ENCODE assay signal across 28 mouse cellular contexts in genomic region chr10:10710837-10711236, GRCm38 (mm10). TPM values are rescaled to one million over a fixed set of nuclear protein-coding genes. Genes with fewer than 3 reads are reported as not detected.
DNase-seq lines count a peak whose midpoint lies in the region; ATAC-seq lines count a peak whose summit lies in the region.
"Had no signal": no experiment of that assay in that cellular context is flagged by ENCODE, and none has a peak within 500 bp of the region (broad histone marks: within the 10 kb centered on the region; RNA-seq: fewer than 3 reads in every experiment).

No protein-coding gene starts in this region.

- ATAC-seq in forebrain, embryonic 15.5 days (replicated peaks), result peak; percentile 51; the same call in 1 of the 2 replicates
- no peak for ATAC-seq in forebrain, embryonic 11.5 days (replicated peaks; ENCODE audit: low FRiP score)
- ATAC-seq: intestine, embryonic 16.5 days; midbrain, embryonic 16.5 days had no signal

- H3K27ac ChIP-seq in forebrain, embryonic 15.5 days (replicated peaks), result no peak overlapping the region
- no peak overlapping the region for H3K27ac ChIP-seq in forebrain, embryonic 11.5 days (ENCODE audit: low read depth, low read length)
- H3K27ac ChIP-seq: heart, embryonic 15.5 days; kidney, embryonic 15.5 days; left cerebral cortex, adult 2 months; limb, embryonic 12.5 days; liver, embryonic 13.5 days; stomach, embryonic 15.5 days had no signal

- H3K9ac ChIP-seq in forebrain, embryonic 15.5 days (replicated peaks), result no peak overlapping the region
- H3K9ac ChIP-seq in forebrain, embryonic 11.5 days (ENCODE audit: low read length), result no peak overlapping the region
- H3K9ac ChIP-seq: heart, embryonic 15.5 days; kidney, embryonic 15.5 days; limb, embryonic 12.5 days; liver, embryonic 13.5 days; lung, embryonic 14.5 days; stomach, embryonic 15.5 days had no signal

- no peaks in the 10 kb centered on the region for H3K27me3 ChIP-seq in forebrain, embryonic 15.5 days
- H3K27me3 ChIP-seq in forebrain, embryonic 11.5 days (ENCODE audit: control insufficient read depth, insufficient read depth, low read length), result no peaks in the 10 kb centered on the region
- H3K27me3 ChIP-seq: heart, embryonic 15.5 days; kidney, embryonic 15.5 days; limb, embryonic 12.5 days; liver, embryonic 13.5 days; stomach, embryonic 15.5 days had no signal

- 52% methylated on average over 2 of the region's 2 CpGs for WGBS in forebrain, embryonic 15.5 days
- WGBS in forebrain, embryonic 11.5 days, result 74% methylated on average over 2 of the region's 2 CpGs

- no peak overlapping the region for H3K4me3 ChIP-seq in forebrain, embryonic 15.5 days
- H3K4me3 ChIP-seq in forebrain, embryonic 11.5 days (ENCODE audit: low read depth, low read length), result no peak overlapping the region
- H3K4me3 ChIP-seq: heart, embryonic 15.5 days; kidney, embryonic 15.5 days; left cerebral cortex, adult 2 months; limb, embryonic 12.5 days; liver, embryonic 13.5 days; stomach, embryonic 15.5 days had no signal

- no peaks in the 10 kb centered on the region for H3K9me3 ChIP-seq in forebrain, embryonic 15.5 days
- no peaks in the 10 kb centered on the region for H3K9me3 ChIP-seq in forebrain, embryonic 11.5 days (ENCODE audit: control insufficient read depth, low read length)
- H3K9me3 ChIP-seq: G1E; heart, embryonic 15.5 days; kidney, embryonic 15.5 days; limb, embryonic 12.5 days; liver, embryonic 13.5 days; stomach, embryonic 15.5 days had no signal

- H3K4me1 ChIP-seq in forebrain, embryonic 15.5 days, result no peaks in the 10 kb centered on the region
- no peaks in the 10 kb centered on the region for H3K4me1 ChIP-seq in forebrain, embryonic 11.5 days (replicated peaks; ENCODE audit: control insufficient read depth, insufficient read depth, low read length)
- H3K4me1 ChIP-seq: heart, embryonic 15.5 days; kidney, embryonic 15.5 days; limb, embryonic 12.5 days; liver, embryonic 13.5 days; stomach, embryonic 15.5 days had no signal

- DNase-seq in forebrain, embryonic 11.5 days (ENCODE audit: low spot score), result no peak
- peak; percentile 27 for DNase-seq in Muller cell, postnatal 12 days (ENCODE audit: inconsistent ontology term)
- peak; percentile 84 for DNase-seq in cerebellum, adult 11 months
- peak; percentile 89 to 90 for DNase-seq in cerebellum, postnatal 10 days
- DNase-seq in natural killer cell, adult 2 months (ENCODE audit: low spot score in 2 of 2), result no peak
- DNase-seq in thymus, postnatal 4 days, result no peak
- DNase-seq in adrenal gland, postnatal 14 days, result no peak
- DNase-seq: heart, adult 11 months; kidney, postnatal 4 days; layer of hippocampus, adult 9-11 months; liver, embryonic 13.5 days; lung, embryonic 14.5 days; lung, postnatal 36 days; retina, postnatal 1 day; thymus, adult 2 months had no signal

- no peak overlapping the region for H3K4me2 ChIP-seq in forebrain, embryonic 15.5 days (replicated peaks)
- no peak overlapping the region for H3K4me2 ChIP-seq in forebrain, embryonic 11.5 days (ENCODE audit: low read depth, low read length, severe bottlenecking)
- H3K4me2 ChIP-seq: heart, embryonic 15.5 days; kidney, embryonic 15.5 days; limb, embryonic 12.5 days; liver, embryonic 13.5 days; lung, embryonic 14.5 days; stomach, embryonic 15.5 days had no signal

- no peaks in the 10 kb centered on the region for H3K36me3 ChIP-seq in forebrain, embryonic 15.5 days
- H3K36me3 ChIP-seq in forebrain, embryonic 11.5 days (ENCODE audit: control insufficient read depth, insufficient read depth, low read length), result no peaks in the 10 kb centered on the region
- H3K36me3 ChIP-seq: G1E; heart, embryonic 15.5 days; kidney, embryonic 15.5 days; limb, embryonic 12.5 days; liver, embryonic 13.5 days; stomach, embryonic 15.5 days had no signal

RNA-seq across cellular contexts. Expression of gene Gm10944, which starts 29.7 kb away (rescaled TPM):
- not detected in 2 replicates for polyA plus RNA-seq in forebrain, embryonic 15.5 days (2015; fragmentation: Nextera tagmentation; extraction: Ambion mirVana)
- polyA plus RNA-seq in forebrain, embryonic 11.5 days (2014; fragmentation: Nextera tagmentation; extraction: Ambion mirVana), result not detected in 2 replicates
- not detected in 2 replicates for total RNA-seq in adrenal gland, postnatal 14 days (2021)
- total RNA-seq: G1E; gastrocnemius, adult 8-10 months; hematopoietic stem cell, adult 5-6 weeks; left cerebral cortex, adult 2 months; megakaryocyte-erythroid progenitor cell, adult 5-6 weeks had no signal
- polyA plus RNA-seq: G1E; heart, embryonic 15.5 days; intestine, embryonic 16.5 days; kidney, embryonic 15.5 days; limb, embryonic 12.5 days; liver, embryonic 13.5 days; lung, embryonic 14.5 days; midbrain, embryonic 16.5 days; stomach, embryonic 15.5 days; thymus, adult 2 months; urinary bladder, adult 2 months had no signal

Comparison
In these comparisons a context has a peak if more than half of its experiments do, and no peak if none do; other contexts are left out.
1. DNase-seq: peak in Muller cell, postnatal 12 days (single experiment), cerebellum, adult 11 months (single experiment) and cerebellum, postnatal 10 days (2 of 2); none in forebrain, embryonic 11.5 days (single experiment), natural killer cell, adult 2 months (0 of 2), thymus, postnatal 4 days (single experiment) and adrenal gland, postnatal 14 days (single experiment).